Mouse (Mus musculus) lung, postnatal 25 days (tissue): Measurements from ENCODE around the gene Sap30.
"Not testable (repeated sequence)": the region's sequence is repeated elsewhere in the genome, so short reads cannot be mapped to it uniquely, and the experiment has no call there.

ENCODE experiments used
- DNase-seq: peaks from one replicate; pipeline ENCODE4 v3.0.0; 2022; ENCODE audit warnings: low spot score

Gene Sap30

GRCm38 (mm10) chr8:57487441-57488155, at the start of gene Sap30:
Sap30 (minus strand) TSS chr8:57487860.
- DNase-seq = peak; percentile 99

GRCm38 (mm10) chr8:57536167-57536566, 48.5 kb upstream of the Sap30 start:
- no peak for DNase-seq

GRCm38 (mm10) chr8:57534495-57534894, 46.8 kb upstream of the Sap30 start:
- no peak for DNase-seq

GRCm38 (mm10) chr8:57533106-57533505, 45.4 kb upstream of the Sap30 start:
- no peak for DNase-seq

GRCm38 (mm10) chr8:57532223-57532622, 44.6 kb upstream of the Sap30 start:
- no peak for DNase-seq

- DNase-seq = peak; percentile 89
Measured at GRCm38 (mm10) chr8:57530666-57531349, 43.1 kb upstream of the Sap30 start.

- DNase-seq = peak; percentile 10
Measured at GRCm38 (mm10) chr8:57530238-57530637, 42.6 kb upstream of the Sap30 start.

- no peak for DNase-seq
Measured at GRCm38 (mm10) chr8:57528036-57528435, 40.4 kb upstream of the Sap30 start.

GRCm38 (mm10) chr8:57520186-57520786, 32.6 kb upstream of the Sap30 start:
- DNase-seq = no peak

GRCm38 (mm10) chr8:57517723-57518122, 30.1 kb upstream of the Sap30 start:
- no peak for DNase-seq

- DNase-seq = not testable (repeated sequence)
Measured at GRCm38 (mm10) chr8:57516685-57517084, 29.0 kb upstream of the Sap30 start.

GRCm38 (mm10) chr8:57513178-57513661, 25.6 kb upstream of the Sap30 start:
- DNase-seq = not testable (repeated sequence)

- no peak for DNase-seq
Measured at GRCm38 (mm10) chr8:57512141-57513056, 24.7 kb upstream of the Sap30 start.

GRCm38 (mm10) chr8:57511316-57512118, 23.9 kb upstream of the Sap30 start, which contains the start of gene Hmgb2:
Hmgb2 (plus strand) TSS chr8:57511907.
- peak; percentile 100 for DNase-seq

GRCm38 (mm10) chr8:57510791-57511315, 23.2 kb upstream of the Sap30 start:
- no peak for DNase-seq

- DNase-seq = peak; percentile 51
Measured at GRCm38 (mm10) chr8:57508657-57509056, 21.0 kb upstream of the Sap30 start.

GRCm38 (mm10) chr8:57507556-57508063, 19.9 kb upstream of the Sap30 start:
- DNase-seq = no peak

- peak; percentile 10 for DNase-seq
Measured at GRCm38 (mm10) chr8:57505500-57505899, 17.8 kb upstream of the Sap30 start.

GRCm38 (mm10) chr8:57503641-57504040, 16.0 kb upstream of the Sap30 start:
- peak; percentile 61 for DNase-seq

GRCm38 (mm10) chr8:57498847-57499511, 11.3 kb upstream of the Sap30 start:
- DNase-seq = peak; percentile 44
